Mouse (Mus musculus): ENCODE data around the gene Itga6. TPM values are rescaled to one million over a fixed set of nuclear protein-coding genes. Genes with fewer than 3 reads are reported as not detected.

Itga6 gene
- total RNA-seq, 2 experiments from 2014 or later: 27.1 to 29.7 TPM

GRCm38 (mm10) chr2:71758591-71759531 is 13.4 kb downstream of the Itga6 start:
- no peak for DNase-seq (ENCODE audit: low spot score in 2 of 2)
- intact Hi-C loops (cut with DNase I): no loop called here

- no peak for DNase-seq (ENCODE audit: low spot score in 2 of 2)
- intact Hi-C loops (cut with DNase I): no loop called here
Measured at GRCm38 (mm10) chr2:71760091-71760490, 14.7 kb downstream of the Itga6 start.

- intact Hi-C loops (cut with DNase I): no loop called here
- DNase-seq (ENCODE audit: low spot score in 2 of 2): no peak
Measured at GRCm38 (mm10) chr2:71761081-71761480, 15.7 kb downstream of the Itga6 start.

- DNase-seq (ENCODE audit: low spot score in 2 of 2): no peak
- intact Hi-C loops (cut with DNase I): no loop called here
Measured at GRCm38 (mm10) chr2:71764525-71764924, 19.1 kb downstream of the Itga6 start.

- no peak for DNase-seq (ENCODE audit: low spot score in 2 of 2)
- intact Hi-C loops (cut with DNase I): no loop called here
Measured at GRCm38 (mm10) chr2:71764961-71765735, 19.7 kb downstream of the Itga6 start.

- intact Hi-C loops (cut with DNase I): no loop called here
- no peak for DNase-seq (ENCODE audit: low spot score in 2 of 2)
Measured at GRCm38 (mm10) chr2:71766007-71766406, 20.6 kb downstream of the Itga6 start.

GRCm38 (mm10) chr2:71767019-71767610 is 21.7 kb downstream of the Itga6 start:
- intact Hi-C loops (cut with DNase I): no loop called here
- DNase-seq (ENCODE audit: low spot score in 2 of 2): no peak

GRCm38 (mm10) chr2:71771762-71772161 is 26.3 kb downstream of the Itga6 start:
- DNase-seq (ENCODE audit: low spot score in 2 of 2): no peak
- intact Hi-C loops (cut with DNase I): no loop called here

GRCm38 (mm10) chr2:71773714-71774113 is 28.3 kb downstream of the Itga6 start:
- DNase-seq (ENCODE audit: low spot score in 2 of 2): no peak
- intact Hi-C loops (cut with DNase I): no loop called here

GRCm38 (mm10) chr2:71774246-71774951 is 29.0 kb downstream of the Itga6 start:
- intact Hi-C loops (cut with DNase I): no loop called here
- peak in 1 of 2 experiments; percentile 13 for DNase-seq (ENCODE audit: low spot score in 2 of 2)

- no peak for DNase-seq (ENCODE audit: low spot score in 2 of 2)
- intact Hi-C loops (cut with DNase I): no loop called here
Measured at GRCm38 (mm10) chr2:71775201-71775611, 29.8 kb downstream of the Itga6 start.

- DNase-seq (ENCODE audit: low spot score in 2 of 2): no peak
- intact Hi-C loops (cut with DNase I): no loop called here
Measured at GRCm38 (mm10) chr2:71779266-71779888, 34.0 kb downstream of the Itga6 start.

- no peak for DNase-seq (ENCODE audit: low spot score in 2 of 2)
- intact Hi-C loops (cut with DNase I): no loop called here
Measured at GRCm38 (mm10) chr2:71780016-71780415, 34.6 kb downstream of the Itga6 start.

- DNase-seq (ENCODE audit: low spot score in 2 of 2): no peak
- intact Hi-C loops (cut with DNase I): no loop called here
Measured at GRCm38 (mm10) chr2:71785260-71785659, 39.8 kb downstream of the Itga6 start.

- no peak for DNase-seq (ENCODE audit: low spot score in 2 of 2)
- intact Hi-C loops (cut with DNase I): no loop called here
Measured at GRCm38 (mm10) chr2:71786060-71786459, 40.6 kb downstream of the Itga6 start.

GRCm38 (mm10) chr2:71786591-71787155 is 41.3 kb downstream of the Itga6 start:
- intact Hi-C loops (cut with DNase I): no loop called here
- DNase-seq (ENCODE audit: low spot score in 2 of 2): peak in 1 of 2 experiments; percentile 42

- DNase-seq (ENCODE audit: low spot score in 2 of 2): peak in 1 of 2 experiments; percentile 19
- intact Hi-C loops (cut with DNase I): no loop called here
Measured at GRCm38 (mm10) chr2:71787156-71787590, 41.8 kb downstream of the Itga6 start.

GRCm38 (mm10) chr2:71787591-71788460 is 42.4 kb downstream of the Itga6 start:
- intact Hi-C loops (cut with DNase I): no loop called here
- DNase-seq (ENCODE audit: low spot score in 2 of 2): no peak
